Mouse (Mus musculus): Measurements from ENCODE around the gene Hk3. TPM values are rescaled to one million over a fixed set of nuclear protein-coding genes. Genes with fewer than 3 reads are reported as not detected.

The Hk3 gene
- total RNA-seq, 2 experiments from 2014 or later = 0.91 to 1.1 TPM

Other genes starting within 250 kb of the Hk3 start
- not detected for gene Eif4e1b, start 237.4 kb downstream of the Hk3 start, total RNA-seq (2021)
- 10 to 100 TPM; 95.4 to 97.6 TPM for gene Tspan17, start 232.0 kb downstream of the Hk3 start, total RNA-seq (2021)
- gene Unc5a, start 72.0 kb downstream of the Hk3 start, total RNA-seq (2021) = 100 to 1,000 TPM; 104 to 107 TPM
- gene Uimc1, start 78.9 kb upstream of the Hk3 start, total RNA-seq (2021) = 10 to 100 TPM; 22.0 to 25.5 TPM
- 10 to 100 TPM; 38.3 to 39.7 TPM for gene Zfp346, start 83.9 kb upstream of the Hk3 start, total RNA-seq (2021)
- gene Gm17617, start 112.2 kb upstream of the Hk3 start, total RNA-seq (2021) = not detected
- under 1 TPM; 0.21 to 0.40 TPM for gene Fgfr4, start 131.3 kb upstream of the Hk3 start, total RNA-seq (2021)
- 100 to 1,000 TPM; 109 to 115 TPM for gene Nsd1, start 188.4 kb upstream of the Hk3 start, total RNA-seq (2021)

All from left cerebral cortex, adult 18-20 months (tissue).